Mouse (Mus musculus): ENCODE results near the gene Vps50. TPM values are rescaled to one million over a fixed set of nuclear protein-coding genes. Genes with fewer than 3 reads are reported as not detected.
A peak's percentile ranks its signal among the peaks of the same experiment; 100 is the strongest.
"Not testable (repeated sequence)": the region's sequence is repeated elsewhere in the genome, so short reads cannot be mapped to it uniquely, and the experiment has no call there.

Gene Vps50
- total RNA-seq, 2 experiments from 2014 or later, result 19.5 to 20.8 TPM

GRCm38 (mm10) chr6:3531445-3531844, 33.3 kb downstream of the Vps50 start:
- DNase-seq (ENCODE audit: low spot score), result no peak

GRCm38 (mm10) chr6:3536048-3536447, 37.9 kb downstream of the Vps50 start:
- no peak for DNase-seq (ENCODE audit: low spot score)

DNA sequence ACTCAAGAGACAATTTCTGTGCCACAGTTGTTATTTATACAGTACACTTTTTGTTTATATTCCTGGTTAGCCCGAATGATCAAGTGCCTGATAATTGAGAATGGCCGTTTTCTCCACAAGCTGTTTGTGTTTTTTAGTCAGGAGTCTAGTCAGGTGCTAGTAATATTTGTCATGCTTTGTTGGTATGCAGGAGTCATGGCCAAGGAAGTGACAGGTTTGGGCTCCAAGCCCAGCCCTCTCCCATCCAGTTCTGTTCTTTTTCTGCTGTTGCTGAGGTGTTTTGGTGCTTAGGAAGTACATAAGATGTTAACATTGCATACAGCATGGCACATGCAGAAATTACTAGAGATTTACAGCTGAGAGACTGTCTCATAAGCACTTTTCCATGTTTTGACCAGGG, 41.3 kb downstream of the Vps50 start:
- DNase-seq (ENCODE audit: low spot score), result no peak

DNA sequence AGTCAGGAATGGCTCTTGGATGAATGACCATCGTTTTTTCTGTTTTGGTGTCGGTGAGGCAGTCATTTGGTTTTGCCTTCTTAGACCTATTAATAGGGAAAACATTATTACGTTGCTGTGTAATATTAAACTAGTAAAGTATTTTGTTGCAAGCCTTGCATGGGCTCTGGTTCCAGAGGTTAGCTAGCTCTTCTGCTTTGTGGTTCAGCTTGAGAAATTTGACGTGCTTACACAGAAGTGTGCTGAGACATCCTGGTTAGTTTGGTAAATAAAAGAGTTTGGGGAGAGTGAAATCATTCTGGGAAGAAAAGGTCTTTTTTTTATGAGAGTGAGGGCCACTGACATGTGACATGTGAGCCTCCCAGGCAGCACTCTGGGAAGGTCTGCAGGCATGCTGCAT, 45.7 kb downstream of the Vps50 start:
- no peak for DNase-seq (ENCODE audit: low spot score)

DNA sequence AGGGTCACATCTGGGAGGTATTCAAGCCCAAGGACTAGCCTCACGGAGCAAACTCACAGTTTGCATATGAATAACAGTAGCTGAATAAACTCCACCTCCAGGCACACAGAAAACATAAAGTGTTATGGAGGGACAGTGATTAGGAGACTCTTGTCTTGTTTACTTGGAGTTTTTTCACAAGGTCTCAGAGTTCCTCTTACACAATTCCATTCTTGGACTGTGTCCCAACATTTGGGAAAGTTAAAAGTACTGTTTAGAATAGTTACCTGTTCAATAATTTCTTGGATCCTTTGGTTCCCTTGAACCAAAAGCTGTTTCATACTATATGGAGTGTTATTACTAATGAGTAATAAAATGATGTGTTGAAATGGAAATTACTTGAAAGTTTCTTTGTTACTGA, 46.8 kb downstream of the Vps50 start:
- DNase-seq (ENCODE audit: low spot score), result no peak

- no peak for DNase-seq (ENCODE audit: low spot score)
Measured at GRCm38 (mm10) chr6:3548959-3549358, 50.8 kb downstream of the Vps50 start.

DNA sequence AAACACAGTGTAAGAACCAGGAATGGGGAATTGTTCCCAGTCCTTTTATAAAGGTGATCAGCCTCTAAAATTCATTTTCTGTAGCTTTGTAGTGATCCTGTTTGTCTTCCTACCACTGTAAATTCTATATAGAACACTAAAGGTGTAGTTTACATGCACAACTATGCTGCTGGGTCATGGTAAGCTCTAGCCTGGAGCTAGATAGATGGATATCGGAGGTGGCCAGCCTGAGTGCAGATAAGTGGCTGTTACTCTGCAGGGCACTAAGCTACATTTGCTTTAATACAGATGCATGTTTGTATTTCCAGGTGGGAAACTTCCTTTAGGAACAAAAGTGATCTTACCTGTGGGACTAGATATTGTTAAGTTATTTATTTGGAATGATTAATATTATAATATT, 51.8 kb downstream of the Vps50 start:
- no peak for DNase-seq (ENCODE audit: low spot score)

- not testable (repeated sequence) for DNase-seq (ENCODE audit: low spot score)
Measured at GRCm38 (mm10) chr6:3552681-3553080, 54.5 kb downstream of the Vps50 start.

- no peak for DNase-seq (ENCODE audit: low spot score)
Measured at GRCm38 (mm10) chr6:3557177-3557576, 59.0 kb downstream of the Vps50 start.

DNA sequence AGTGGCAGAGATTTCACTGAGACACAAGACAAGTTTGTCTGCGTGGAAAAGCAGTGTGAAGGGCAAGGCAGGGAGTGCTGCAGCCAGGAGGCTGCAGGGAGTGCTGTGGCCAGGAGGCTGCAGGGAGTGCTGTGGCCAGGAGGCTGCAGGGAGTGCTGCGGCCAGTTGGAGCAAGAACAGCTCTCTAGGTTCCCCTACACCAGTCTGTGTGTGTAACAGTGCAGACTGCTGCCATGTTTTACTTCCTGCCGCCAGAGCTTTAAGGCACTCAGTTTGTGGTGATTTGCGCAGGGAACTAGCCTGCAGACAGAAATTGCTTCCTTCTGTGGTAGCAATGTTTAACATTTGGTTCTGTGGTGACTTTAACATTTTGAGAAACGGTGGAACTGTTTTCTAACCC, 61.8 kb downstream of the Vps50 start:
- no peak for DNase-seq (ENCODE audit: low spot score)

DNA sequence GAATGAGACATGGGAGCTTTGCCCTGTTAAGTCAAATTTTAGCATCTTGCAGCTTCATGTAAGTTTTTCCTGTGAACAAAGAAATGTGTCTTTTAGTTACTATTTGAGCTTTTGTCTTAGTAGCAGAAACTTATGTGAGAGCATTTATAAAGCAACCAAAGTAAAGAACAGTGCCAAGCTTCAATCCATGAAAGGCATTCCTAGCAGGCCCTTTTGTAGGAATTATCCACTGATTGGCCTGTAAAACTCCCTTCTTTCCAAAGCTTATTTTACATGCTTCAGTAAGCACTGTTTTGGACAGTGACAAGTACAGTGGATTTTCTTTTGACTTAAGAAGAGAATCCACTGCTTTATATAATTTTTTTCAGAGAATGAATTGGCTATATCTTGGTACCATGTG, 64.1 kb downstream of the Vps50 start:
- no peak for DNase-seq (ENCODE audit: low spot score)

- DNase-seq (ENCODE audit: low spot score), result not testable (repeated sequence)
Measured at GRCm38 (mm10) chr6:3564118-3564517, 65.9 kb downstream of the Vps50 start.

DNA sequence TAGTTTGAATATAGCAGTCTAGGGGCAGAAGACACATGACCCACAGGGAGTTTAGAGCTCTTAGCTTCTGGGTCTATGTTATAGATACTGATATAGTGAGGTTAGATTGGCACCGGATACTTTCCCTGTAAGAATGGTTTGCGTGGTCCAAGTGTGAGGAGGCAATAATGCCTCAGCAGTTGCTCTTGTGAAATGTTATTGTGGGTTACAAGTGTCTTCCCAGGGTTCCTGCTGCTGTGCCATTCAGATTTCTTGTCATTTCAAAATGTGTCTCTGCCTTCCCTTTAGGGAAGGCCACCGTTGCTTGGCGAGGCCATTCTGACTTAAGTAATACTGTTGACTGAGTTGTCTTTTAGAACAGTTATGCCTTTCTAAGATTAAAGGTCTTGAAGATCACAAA, 66.8 kb downstream of the Vps50 start:
- no peak for DNase-seq (ENCODE audit: low spot score)

DNA sequence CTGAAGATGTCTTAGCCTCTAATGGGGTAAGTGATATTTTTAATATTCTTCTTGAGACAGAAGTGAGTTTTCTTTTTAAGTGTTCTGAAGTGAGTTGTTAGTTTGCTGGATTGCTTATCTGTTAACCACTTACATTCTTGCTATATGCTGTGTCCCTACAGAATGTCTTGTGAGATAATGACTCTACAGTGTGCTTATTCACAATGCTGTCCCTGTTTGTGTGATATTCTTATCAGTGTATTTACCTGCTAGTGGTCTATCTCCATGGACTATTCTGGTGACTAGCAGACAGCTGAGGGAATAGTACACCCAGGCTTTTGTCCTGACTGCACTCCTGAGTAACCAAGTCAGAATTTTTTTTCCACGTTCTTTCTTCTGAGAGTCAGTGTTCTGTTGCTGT, 67.5 kb downstream of the Vps50 start:
- DNase-seq (ENCODE audit: low spot score), result no peak

- no peak for DNase-seq (ENCODE audit: low spot score)
Measured at GRCm38 (mm10) chr6:3567071-3567610, 69.0 kb downstream of the Vps50 start.

- DNase-seq (ENCODE audit: low spot score), result no peak
Measured at GRCm38 (mm10) chr6:3572221-3572815, 74.1 kb downstream of the Vps50 start.

DNA sequence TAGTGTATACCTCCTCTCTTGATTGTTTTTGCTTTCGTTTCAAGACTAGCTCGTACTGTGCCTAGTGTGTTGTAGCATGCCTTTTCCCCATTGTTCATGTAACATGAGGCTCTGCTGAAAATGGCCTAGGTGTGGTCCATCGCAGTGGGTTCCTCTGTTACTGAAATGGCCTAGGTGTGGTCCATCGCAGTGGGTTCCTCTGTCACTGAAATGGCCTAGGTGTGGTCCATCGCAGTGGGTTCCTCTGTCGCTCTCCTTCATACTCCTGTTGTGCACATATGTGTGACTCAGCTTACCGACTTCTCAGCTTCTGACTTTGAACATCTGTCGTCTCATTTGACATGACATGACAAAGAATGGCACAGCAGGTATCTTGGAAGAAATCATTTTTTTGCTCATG, 75.6 kb downstream of the Vps50 start:
- no peak for DNase-seq (ENCODE audit: low spot score)

GRCm38 (mm10) chr6:3585402-3585801, 87.2 kb downstream of the Vps50 start:
- no peak for DNase-seq (ENCODE audit: low spot score)

- no peak for DNase-seq (ENCODE audit: low spot score)
Measured at GRCm38 (mm10) chr6:3590289-3590904, 92.2 kb downstream of the Vps50 start.

- no peak for DNase-seq (ENCODE audit: low spot score)
Measured at GRCm38 (mm10) chr6:3594246-3594645, 96.1 kb downstream of the Vps50 start.

DNA sequence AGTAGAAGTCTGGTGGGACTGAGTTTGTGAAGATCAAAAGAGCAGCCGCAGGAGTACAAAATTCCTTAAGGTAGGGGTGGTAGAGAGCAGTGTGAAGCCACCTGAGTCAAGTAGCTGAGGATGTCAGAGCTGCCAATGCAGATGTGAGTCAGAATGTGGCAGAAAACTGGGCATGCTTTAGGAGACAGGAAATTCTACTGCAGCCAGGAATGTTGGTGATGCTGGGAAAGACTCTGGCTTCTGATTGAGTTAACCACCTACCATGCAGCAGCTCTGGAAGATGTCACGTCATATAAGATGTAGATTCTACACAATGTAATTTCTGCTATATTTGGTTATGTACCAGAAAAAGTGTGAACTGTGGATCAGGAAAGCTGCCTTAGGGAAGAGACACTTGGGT, 114.6 kb downstream of the Vps50 start:
- DNase-seq (ENCODE audit: low spot score), result no peak

GRCm38 (mm10) chr6:3620428-3621387, 122.5 kb downstream of the Vps50 start:
- peak; percentile 13 for DNase-seq (ENCODE audit: low spot score)

Measured in gastrocnemius, adult 18-20 months (tissue).